Mouse (Mus musculus): ENCODE data around the gene Vmn2r103. TPM values are rescaled to one million over a fixed set of nuclear protein-coding genes. Genes with fewer than 3 reads are reported as not detected.

Vmn2r103 gene
- polyA plus RNA-seq (2015; fragmentation: Nextera tagmentation; extraction: Ambion mirVana) = not detected in 2 replicates

GRCm38 (mm10) chr17:19773063-19773462 lies at the start of gene Vmn2r103:
Gene Vmn2r103 (plus strand): TSS chr17:19773363.
- no peak within 1 kb of the TSS for H3K4me3 ChIP-seq (ENCODE audit: low read length)
- 0 out of 2 replicates have a peak, but pooled peaks cover 2% of the 10 kb centered on the region for H3K9me3 ChIP-seq (ENCODE audit: low read length)
- ATAC-seq (ENCODE audit: low FRiP score, low TSS enrichment) = no peak
- H3K4me1 ChIP-seq (ENCODE audit: insufficient read depth, low read length) = no peaks in the 10 kb centered on the region
- H3K9ac ChIP-seq (replicated peaks; ENCODE audit: low read length) = no peak within 1 kb of the TSS
- no peaks in the 10 kb centered on the region for H3K36me3 ChIP-seq (ENCODE audit: insufficient read depth, low read length)
- 60% methylated on average over 4 of the region's 4 CpGs for WGBS
- H3K27me3 ChIP-seq (ENCODE audit: insufficient read depth, low read length) = no peaks in the 10 kb centered on the region
- no peak within 1 kb of the TSS for H3K4me2 ChIP-seq (replicated peaks; ENCODE audit: low read depth, low read length)
- no peak within 1 kb of the TSS for H3K27ac ChIP-seq (ENCODE audit: low read length)

DNA sequence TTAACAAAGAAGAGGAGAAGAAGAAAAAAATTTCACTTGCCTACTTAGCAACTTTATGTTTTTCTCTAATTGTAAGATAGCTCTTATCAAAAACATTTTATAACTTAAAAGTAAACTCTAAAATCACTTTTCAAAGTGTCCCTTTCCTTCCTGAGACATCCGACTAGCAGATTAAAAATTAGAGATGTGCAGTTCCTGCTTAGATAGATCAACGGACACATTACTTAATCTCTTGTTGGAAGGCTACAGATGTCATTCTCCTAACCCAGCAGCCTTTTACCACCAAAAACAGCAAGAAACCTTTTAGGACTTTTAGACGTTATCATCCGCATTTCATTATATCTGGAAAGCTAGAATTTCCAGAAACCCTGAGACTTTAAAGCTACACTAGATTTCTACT lies 5.8 kb downstream of the Vmn2r103 start:
- ATAC-seq (ENCODE audit: low FRiP score, low TSS enrichment) = no peak
- H3K27me3 ChIP-seq (ENCODE audit: insufficient read depth, low read length) = no peaks in the 10 kb centered on the region

DNA sequence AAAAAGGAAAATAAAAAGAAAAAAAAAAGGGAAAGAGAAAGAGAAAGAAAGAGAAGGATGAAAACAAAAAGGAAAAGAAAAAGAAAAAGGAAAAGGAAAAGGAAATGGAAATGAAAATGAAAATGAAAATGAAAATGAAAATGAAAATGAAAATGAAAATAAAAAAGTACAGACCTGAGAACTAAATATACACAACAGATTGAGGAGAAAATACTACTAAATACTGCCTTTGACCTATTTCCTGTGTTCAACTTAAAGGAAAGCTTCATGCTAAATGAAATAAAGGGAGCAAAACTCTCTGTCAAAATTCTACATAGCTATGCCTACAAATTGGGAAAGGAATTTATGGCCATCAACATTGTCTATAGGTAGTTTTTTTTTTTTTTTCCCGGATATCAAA lies 16.1 kb downstream of the Vmn2r103 start:
- H3K9me3 ChIP-seq (ENCODE audit: low read length) = 0 out of 2 replicates have a peak, but pooled peaks cover 2% of the 10 kb centered on the region
- no peaks in the 10 kb centered on the region for H3K36me3 ChIP-seq (ENCODE audit: insufficient read depth, low read length)
- 76% methylated on average over 1 of the region's 1 CpGs for WGBS

More for the DNA sequence above, 5.8 kb downstream of the Vmn2r103 start:
- H3K4me3 ChIP-seq (ENCODE audit: low read length) = no peak overlapping the region
- H3K9ac ChIP-seq (replicated peaks; ENCODE audit: low read length) = no peak overlapping the region
- no peak overlapping the region for H3K27ac ChIP-seq (ENCODE audit: low read length)
- no peaks in the 10 kb centered on the region for H3K36me3 ChIP-seq (ENCODE audit: insufficient read depth, low read length)
- 89% methylated on average over 4 of the region's 4 CpGs for WGBS
- no peaks in the 10 kb centered on the region for H3K4me1 ChIP-seq (ENCODE audit: insufficient read depth, low read length)
- H3K9me3 ChIP-seq (ENCODE audit: low read length) = 0 out of 2 replicates have a peak, but pooled peaks cover 4% of the 10 kb centered on the region
- no peak overlapping the region for H3K4me2 ChIP-seq (replicated peaks; ENCODE audit: low read depth, low read length)

More for the DNA sequence above, 16.1 kb downstream of the Vmn2r103 start:
- Histone ChIP-seq H3K9ac (replicated peaks; ENCODE audit: low read length) (no peak overlapping the region), H3K4me2 (replicated peaks; ENCODE audit: low read depth, low read length) (no peak overlapping the region), H3K27ac (ENCODE audit: low read length) (no peak overlapping the region), H3K4me1 (ENCODE audit: insufficient read depth, low read length) (no peaks in the 10 kb centered on the region), H3K4me3 (ENCODE audit: low read length) (no peak overlapping the region), H3K27me3 (ENCODE audit: insufficient read depth, low read length) (no peaks in the 10 kb centered on the region)
- no peak for ATAC-seq (ENCODE audit: low FRiP score, low TSS enrichment)

Other genes with a start within 250 kb of the Vmn2r103 start
- gene Vmn2r101, start 196.1 kb upstream of the Vmn2r103 start, polyA plus RNA-seq (2015; fragmentation: Nextera tagmentation; extraction: Ambion mirVana) = not detected in 2 replicates
- gene Vmn2r102, start 113.0 kb upstream of the Vmn2r103 start, polyA plus RNA-seq (2015; fragmentation: Nextera tagmentation; extraction: Ambion mirVana) = not detected in 2 replicates

Measured in kidney, embryonic 16.5 days (tissue).